9 mouse cellular contexts compared by ENCODE assay signal in the genomic region with DNA sequence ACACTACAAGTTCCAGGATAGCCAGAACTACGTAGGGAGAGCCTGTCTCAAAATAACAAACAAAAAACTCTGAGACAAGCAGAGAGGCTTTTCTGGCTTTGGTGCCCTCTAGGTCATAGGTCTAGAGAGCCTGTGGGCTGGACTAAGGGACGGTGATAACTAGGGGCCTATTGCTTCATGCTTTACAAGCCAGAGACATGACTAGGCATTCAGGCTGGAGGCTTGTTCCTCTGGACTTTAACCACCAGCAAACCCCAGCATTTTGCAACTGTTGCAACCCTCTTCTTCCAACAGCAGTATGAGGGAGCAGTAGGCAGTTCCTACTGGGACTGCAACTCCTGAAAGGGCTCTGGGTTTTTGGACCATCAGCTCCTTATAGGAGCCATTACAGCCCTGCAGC. TPM values are rescaled to one million over a fixed set of nuclear protein-coding genes. Genes with fewer than 3 reads are reported as not detected.
DNase-seq lines count a peak whose midpoint lies in the region; ATAC-seq and TF ChIP-seq lines count a peak whose summit lies in the region.
"Had no signal": no experiment of that assay in that cellular context is flagged by ENCODE, and none has a peak within 500 bp of the region (broad histone marks: within the 10 kb centered on the region; RNA-seq: fewer than 3 reads in every experiment).

No protein-coding gene starts in this region.

- no peak for TF ChIP-seq POLR2A in lung, adult 2 months (IDR thresholded peaks at IDR 0.05; ENCODE audit: borderline replicate concordance, extremely low read depth, low read depth, low read length)
- TF ChIP-seq POLR2A in small intestine, adult 2 months (IDR thresholded peaks at IDR 0.05; ENCODE audit: low read depth, low read length), result no peak

- 44% methylated on average over 2 of the region's 2 CpGs for WGBS in lung, adult 2 months
- WGBS in liver, embryonic 11.5 days, result 10% methylated on average over 2 of the region's 2 CpGs
- 19% methylated on average over 2 of the region's 2 CpGs for WGBS in small intestine, adult 2 months

- peak; percentile 42 to 45 for DNase-seq in lung, adult 18-20 months
- no peak for DNase-seq in lung, adult 2 months
- peak; percentile 47 for DNase-seq in liver, embryonic 11.5 days (ENCODE audit: low spot score)
- DNase-seq in cerebellum, adult 9-10 months, result no peak

- 0 out of 2 replicates have a peak overlapping the region, but pooled peaks have one; percentile 34 for H3K9ac ChIP-seq in liver, embryonic 11.5 days (ENCODE audit: low read depth, low read length)
- H3K9ac ChIP-seq: heart, embryonic 15.5 days had no signal

- no peaks in the 10 kb centered on the region for H3K36me3 ChIP-seq in liver, embryonic 11.5 days (ENCODE audit: control insufficient read depth, insufficient read depth, low read length)
- H3K36me3 ChIP-seq in small intestine, adult 2 months (ENCODE audit: control insufficient read depth, insufficient read depth, low read length), result no peaks in the 10 kb centered on the region
- H3K36me3 ChIP-seq: heart, embryonic 15.5 days had no signal

- peak overlapping the region; percentile 91 for H3K27ac ChIP-seq in liver, embryonic 11.5 days (ENCODE audit: low read depth, low read length)
- peak overlapping the region; percentile 40; the same call in 1 of the 2 replicates for H3K27ac ChIP-seq in small intestine, adult 2 months (ENCODE audit: insufficient read depth, low read depth, low read length)
- H3K27ac ChIP-seq: heart, embryonic 15.5 days had no signal

- no peaks in the 10 kb centered on the region for H3K27me3 ChIP-seq in liver, embryonic 11.5 days (replicated peaks; ENCODE audit: control insufficient read depth, insufficient read depth, low read length)
- H3K27me3 ChIP-seq in small intestine, adult 2 months (ENCODE audit: control insufficient read depth, insufficient read depth, low read length), result no peaks in the 10 kb centered on the region
- H3K27me3 ChIP-seq: heart, embryonic 15.5 days had no signal

- ATAC-seq in common myeloid progenitor, adult 5-6 weeks (replicated peaks; ENCODE audit: low read depth, poor library complexity, severe bottlenecking), result peak; percentile 72
- peak; percentile 69 for ATAC-seq in liver, embryonic 11.5 days (replicated peaks; ENCODE audit: low FRiP score)
- no peak for ATAC-seq in cerebellum, adult (ENCODE audit: insufficient number of reproducible peaks, low FRiP score, low TSS enrichment)

- TF ChIP-seq CTCF in lung, adult 2 months (IDR thresholded peaks at IDR 0.05; ENCODE audit: insufficient read depth, low read length), result no peak
- no peak for TF ChIP-seq CTCF in small intestine, adult 2 months (IDR thresholded peaks at IDR 0.05; ENCODE audit: extremely low read depth, insufficient read length, insufficient replicate concordance, low read depth, low read length)

- no peak overlapping the region for H3K4me3 ChIP-seq in lung, adult 2 months (replicated peaks; ENCODE audit: extremely low read depth, low read depth, low read length)
- no peak overlapping the region for H3K4me3 ChIP-seq in liver, embryonic 11.5 days (ENCODE audit: low read depth, low read length)
- no peak overlapping the region for H3K4me3 ChIP-seq in small intestine, adult 2 months (ENCODE audit: low read depth, low read length)
- H3K4me3 ChIP-seq: heart, embryonic 15.5 days; myocyte had no signal

- no peaks in the 10 kb centered on the region for H3K9me3 ChIP-seq in liver, embryonic 11.5 days (ENCODE audit: control insufficient read depth, low read length)
- H3K9me3 ChIP-seq: heart, embryonic 15.5 days had no signal

- H3K4me2 ChIP-seq in liver, embryonic 11.5 days, result peak overlapping the region; percentile 96
- H3K4me2 ChIP-seq: heart, embryonic 15.5 days had no signal

- no peaks in the 10 kb centered on the region for H3K4me1 ChIP-seq in lung, adult 2 months (ENCODE audit: control insufficient read depth, insufficient read depth, low read length)
- H3K4me1 ChIP-seq in liver, embryonic 11.5 days (replicated peaks; ENCODE audit: control insufficient read depth, insufficient read depth, low read length), result peaks cover 52% of the 10 kb centered on the region
- H3K4me1 ChIP-seq in small intestine, adult 2 months (ENCODE audit: control insufficient read depth, insufficient read depth, insufficient read length, low read length), result peaks cover 11% of the 10 kb centered on the region; the same call in 1 of the 2 replicates

RNA-seq across cellular contexts. Expression of a gene that starts 1.5 kb away (rescaled TPM):
- polyA plus RNA-seq in lung, adult 2 months (2012; rRNA removed), result 1.9 and 3.1 TPM in 2 replicates
- total RNA-seq in common myeloid progenitor, adult 5-6 weeks (2017), result 104 and 126 TPM in 2 replicates
- 15.8 and 20.8 TPM in 2 replicates for polyA plus RNA-seq in liver, embryonic 11.5 days (2014; fragmentation: Nextera tagmentation; extraction: Ambion mirVana)
- polyA plus RNA-seq in small intestine, adult 2 months (2012; rRNA removed), result 0.37 and 1.6 TPM in 2 replicates

Comparison
In these comparisons a context has a peak if more than half of its experiments do, and no peak if none do; other contexts are left out.
1. DNase-seq: peak in lung, adult 18-20 months (2 of 2) and liver, embryonic 11.5 days (single experiment); none in lung, adult 2 months (single experiment) and cerebellum, adult 9-10 months (single experiment).